Mouse (Mus musculus) testis, adult 2 months (tissue): ENCODE measurements around the gene Dleu7. TPM values are rescaled to one million over a fixed set of nuclear protein-coding genes. Genes with fewer than 3 reads are reported as not detected.
A peak's percentile ranks its signal among the peaks of the same experiment; 100 is the strongest.

Experiments used
- H3K27ac ChIP-seq: fragments of 200-500 bp; 2 replicates; pipeline ENCODE4 v1.5.1; 2012; ENCODE audit warnings: low read depth, low read length; ENCODE audit not compliant: control insufficient read depth, insufficient read depth
- H3K27me3 ChIP-seq: fragments of 200-500 bp; 2 replicates; pipeline ENCODE4 v1.6.1; 2012; ENCODE audit warnings: mild to moderate bottlenecking, low read length, moderate library complexity; ENCODE audit not compliant: control insufficient read depth, insufficient read depth
- H3K36me3 ChIP-seq: fragments of 200-500 bp; 2 replicates; pipeline ENCODE4 v1.6.1; 2012; ENCODE audit warnings: mild to moderate bottlenecking, low read length; ENCODE audit not compliant: control insufficient read depth, insufficient read depth
- H3K4me1 ChIP-seq: fragments of 200-500 bp; 2 replicates; pipeline ENCODE4 v1.6.1; 2012; ENCODE audit warnings: low read length; ENCODE audit not compliant: control insufficient read depth, insufficient read depth
- H3K4me3 ChIP-seq: fragments of 200-500 bp; 2 replicates; pipeline ENCODE4 v1.5.1; 2012; ENCODE audit warnings: low read depth, mild to moderate bottlenecking, low read length, moderate library complexity, mixed read lengths; ENCODE audit not compliant: control insufficient read depth
- CTCF ChIP-seq: fragments of 200-500 bp; IDR thresholded peaks from 2 replicates; pipeline ENCODE4 v1.5.1; 2012; ENCODE audit warnings: low read depth, mild to moderate bottlenecking, inconsistent platforms, low read length, moderate library complexity; ENCODE audit not compliant: control insufficient read depth, insufficient read depth, insufficient replicate concordance
- POLR2A ChIP-seq: fragments of 200-500 bp; IDR thresholded peaks from 2 replicates; pipeline ENCODE4 v1.6.1; 2012; ENCODE audit warnings: low read depth, mild to moderate bottlenecking, inconsistent platforms, low read length, moderate library complexity; ENCODE audit not compliant: control insufficient read depth
- polyA plus RNA-seq: library from polyadenylated mRNA; depleted of rRNA; stranded (reverse); fragments of >200 nt; gene quantifications from 2 replicates; pipeline ENCODE4 v1.2.3, GENCODE M21; 2012

Gene Dleu7
- polyA plus RNA-seq, 1 experiment = 0.44 TPM

- H3K4me1 ChIP-seq = no peaks in the 10 kb centered on the region
- H3K36me3 ChIP-seq = no peaks in the 10 kb centered on the region
- no peaks in the 10 kb centered on the region for H3K27me3 ChIP-seq
- no peak overlapping the region for H3K4me3 ChIP-seq
- TF ChIP-seq POLR2A (no peak), CTCF (no peak)
- H3K27ac ChIP-seq = no peak overlapping the region
These were observed 16.2 kb upstream of the Dleu7 start for GRCm38 (mm10) chr14:62309026-62309425.

- no peaks in the 10 kb centered on the region for H3K36me3 ChIP-seq
- no peaks in the 10 kb centered on the region for H3K4me1 ChIP-seq
- H3K27me3 ChIP-seq = no peaks in the 10 kb centered on the region
- H3K27ac ChIP-seq = peak overlapping the region; percentile 14
- no peak overlapping the region for H3K4me3 ChIP-seq
- TF ChIP-seq CTCF = no peak
- no peak for TF ChIP-seq POLR2A
These were observed 14.7 kb upstream of the Dleu7 start for GRCm38 (mm10) chr14:62307555-62307954.

GRCm38 (mm10) chr14:62300031-62300430 lies 7.2 kb upstream of the Dleu7 start:
- no peaks in the 10 kb centered on the region for H3K36me3 ChIP-seq
- H3K27me3 ChIP-seq = no peaks in the 10 kb centered on the region
- TF ChIP-seq CTCF = no peak
- TF ChIP-seq POLR2A = no peak
- no peak overlapping the region for H3K4me3 ChIP-seq
- no peak overlapping the region for H3K27ac ChIP-seq
- no peaks in the 10 kb centered on the region for H3K4me1 ChIP-seq

- no peak overlapping the region for H3K4me3 ChIP-seq
- no peak overlapping the region for H3K27ac ChIP-seq
- no peaks in the 10 kb centered on the region for H3K36me3 ChIP-seq
- H3K27me3 ChIP-seq = no peaks in the 10 kb centered on the region
- TF ChIP-seq POLR2A = no peak
- no peak for TF ChIP-seq CTCF
- H3K4me1 ChIP-seq = no peaks in the 10 kb centered on the region
These were observed 6.0 kb upstream of the Dleu7 start for GRCm38 (mm10) chr14:62298808-62299207.

GRCm38 (mm10) chr14:62292166-62292487 lies 720 bp downstream of the Dleu7 start:
- Histone ChIP-seq H3K36me3 (no peaks in the 10 kb centered on the region), H3K4me3 (peak overlapping the region; percentile 65), H3K4me1 (peaks cover 9% of the 10 kb centered on the region), H3K27ac (no peak overlapping the region), H3K27me3 (no peaks in the 10 kb centered on the region)
- TF ChIP-seq CTCF (no peak), POLR2A (no peak)

GRCm38 (mm10) chr14:62291406-62291987 lies 1.4 kb downstream of the Dleu7 start:
- peaks cover 9% of the 10 kb centered on the region for H3K4me1 ChIP-seq
- TF ChIP-seq CTCF = no peak
- no peak for TF ChIP-seq POLR2A
- no peak overlapping the region for H3K27ac ChIP-seq
- no peaks in the 10 kb centered on the region for H3K27me3 ChIP-seq
- no peak overlapping the region for H3K4me3 ChIP-seq
- H3K36me3 ChIP-seq = no peaks in the 10 kb centered on the region

GRCm38 (mm10) chr14:62288731-62289130 lies 4.1 kb downstream of the Dleu7 start:
- Histone ChIP-seq H3K4me3 (no peak overlapping the region), H3K27me3 (no peaks in the 10 kb centered on the region), H3K36me3 (no peaks in the 10 kb centered on the region), H3K4me1 (peaks cover 9% of the 10 kb centered on the region), H3K27ac (no peak overlapping the region)
- TF ChIP-seq CTCF = no peak

GRCm38 (mm10) chr14:62282974-62283373 lies 9.9 kb downstream of the Dleu7 start:
- Histone ChIP-seq H3K4me1 (no peaks in the 10 kb centered on the region; the same call in 1 of the 2 replicates), H3K27me3 (no peaks in the 10 kb centered on the region), H3K27ac (no peak overlapping the region), H3K4me3 (no peak overlapping the region), H3K36me3 (no peaks in the 10 kb centered on the region)
- TF ChIP-seq POLR2A (no peak), CTCF (no peak)
